Mouse (Mus musculus): ENCODE measurements at regions not wholly inside any gene's neighbourhood (a gene's known extent, or its start where the extent isn't known, plus 50 kb on each side); places are given as distances from the start of the nearest gene placed in this dataset.

- Histone ChIP-seq H3K9me3 (no peaks in the 10 kb centered on the region), H3K27me3 (no peaks in the 10 kb centered on the region), H3K9ac (no peak overlapping the region), H3K4me3 (no peak overlapping the region), H3K36me3 (no peaks in the 10 kb centered on the region), H3K4me1 (peaks cover 15% of the 10 kb centered on the region), H3K4me2 (no peak overlapping the region), H3K27ac (no peak overlapping the region)
- 86% methylated on average over 4 of the region's 4 CpGs for WGBS
- ATAC-seq (ENCODE audit: insufficient number of reproducible peaks, low FRiP score, low TSS enrichment, low read depth), result no peak
Observed at GRCm38 (mm10) chr17:88116321-88116720, 51.2 kb upstream of the Fbxo11 start.

DNA sequence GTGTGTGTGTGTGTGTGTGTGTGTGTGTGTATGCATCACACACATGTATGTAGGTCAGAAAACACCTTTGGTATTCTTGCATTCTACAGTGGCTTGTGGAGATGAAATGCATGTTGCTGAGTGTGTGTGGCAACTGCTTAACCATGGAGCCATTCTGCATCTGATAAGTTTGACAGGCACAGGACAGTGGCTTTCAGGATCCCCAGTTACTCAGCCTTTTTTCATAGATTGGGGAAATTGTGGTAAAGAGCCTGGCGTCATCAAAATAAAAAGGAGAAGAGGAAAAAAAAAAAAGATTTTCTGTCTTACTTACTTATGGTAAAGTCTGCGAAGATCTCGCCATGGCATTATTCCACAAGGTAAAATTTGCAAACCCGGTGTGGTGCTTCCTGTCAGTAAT is 53.6 kb upstream of the Fbxo11 start:
- ATAC-seq (ENCODE audit: insufficient number of reproducible peaks, low FRiP score, low TSS enrichment, low read depth), result no peak
- Histone ChIP-seq H3K9ac (no peak overlapping the region), H3K36me3 (no peaks in the 10 kb centered on the region), H3K27me3 (no peaks in the 10 kb centered on the region), H3K9me3 (no peaks in the 10 kb centered on the region), H3K27ac (no peak overlapping the region), H3K4me2 (no peak overlapping the region), H3K4me3 (no peak overlapping the region), H3K4me1 (peaks cover 3% of the 10 kb centered on the region; the same call in 1 of the 2 replicates)
- WGBS, result 91% methylated on average over 4 of the region's 4 CpGs

GRCm38 (mm10) chr17:88123711-88124110 is 58.6 kb upstream of the Fbxo11 start:
- no peak for ATAC-seq (ENCODE audit: insufficient number of reproducible peaks, low FRiP score, low TSS enrichment, low read depth)

GRCm38 (mm10) chr17:88127126-88127525 is 62.0 kb upstream of the Fbxo11 start:
- H3K9me3 ChIP-seq, result no peaks in the 10 kb centered on the region
- H3K9ac ChIP-seq, result no peak overlapping the region
- H3K4me1 ChIP-seq, result 0 out of 2 replicates have a peak, but pooled peaks cover 6% of the 10 kb centered on the region
- no peak for ATAC-seq (ENCODE audit: insufficient number of reproducible peaks, low FRiP score, low TSS enrichment, low read depth)
- no peak overlapping the region for H3K4me3 ChIP-seq
- no peaks in the 10 kb centered on the region for H3K27me3 ChIP-seq
- H3K36me3 ChIP-seq, result no peaks in the 10 kb centered on the region
- 66% methylated on average over 2 of the region's 2 CpGs for WGBS
- H3K27ac ChIP-seq, result no peak overlapping the region
- H3K4me2 ChIP-seq, result no peak overlapping the region

More at GRCm38 (mm10) chr17:88123711-88124110, 58.6 kb upstream of the Fbxo11 start:
- Histone ChIP-seq H3K9ac (no peak overlapping the region), H3K4me2 (no peak overlapping the region), H3K4me1 (0 out of 2 replicates have a peak, but pooled peaks cover 6% of the 10 kb centered on the region), H3K36me3 (no peaks in the 10 kb centered on the region), H3K27me3 (no peaks in the 10 kb centered on the region), H3K9me3 (no peaks in the 10 kb centered on the region), H3K4me3 (no peak overlapping the region), H3K27ac (no peak overlapping the region)
- 62% methylated on average over 3 of the region's 3 CpGs for WGBS

- Histone ChIP-seq H3K27ac (no peak overlapping the region), H3K4me1 (0 out of 2 replicates have a peak, but pooled peaks cover 6% of the 10 kb centered on the region), H3K4me2 (no peak overlapping the region), H3K9ac (no peak overlapping the region), H3K9me3 (no peaks in the 10 kb centered on the region), H3K4me3 (no peak overlapping the region), H3K27me3 (no peaks in the 10 kb centered on the region), H3K36me3 (no peaks in the 10 kb centered on the region)
- no peak for ATAC-seq (ENCODE audit: insufficient number of reproducible peaks, low FRiP score, low TSS enrichment, low read depth)
- WGBS, result 75% methylated on average over 4 of the region's 4 CpGs
Observed at GRCm38 (mm10) chr17:88131297-88131696, 66.2 kb upstream of the Fbxo11 start.

- Histone ChIP-seq H3K9me3 (no peaks in the 10 kb centered on the region), H3K4me1 (0 out of 2 replicates have a peak, but pooled peaks cover 4% of the 10 kb centered on the region), H3K4me3 (no peak overlapping the region), H3K27ac (no peak overlapping the region), H3K36me3 (no peaks in the 10 kb centered on the region), H3K27me3 (no peaks in the 10 kb centered on the region), H3K9ac (no peak overlapping the region), H3K4me2 (no peak overlapping the region)
- ATAC-seq (ENCODE audit: insufficient number of reproducible peaks, low FRiP score, low TSS enrichment, low read depth), result no peak
- 78% methylated on average over 5 of the region's 5 CpGs for WGBS
Observed at GRCm38 (mm10) chr17:88131980-88132379, 66.9 kb upstream of the Fbxo11 start.

DNA sequence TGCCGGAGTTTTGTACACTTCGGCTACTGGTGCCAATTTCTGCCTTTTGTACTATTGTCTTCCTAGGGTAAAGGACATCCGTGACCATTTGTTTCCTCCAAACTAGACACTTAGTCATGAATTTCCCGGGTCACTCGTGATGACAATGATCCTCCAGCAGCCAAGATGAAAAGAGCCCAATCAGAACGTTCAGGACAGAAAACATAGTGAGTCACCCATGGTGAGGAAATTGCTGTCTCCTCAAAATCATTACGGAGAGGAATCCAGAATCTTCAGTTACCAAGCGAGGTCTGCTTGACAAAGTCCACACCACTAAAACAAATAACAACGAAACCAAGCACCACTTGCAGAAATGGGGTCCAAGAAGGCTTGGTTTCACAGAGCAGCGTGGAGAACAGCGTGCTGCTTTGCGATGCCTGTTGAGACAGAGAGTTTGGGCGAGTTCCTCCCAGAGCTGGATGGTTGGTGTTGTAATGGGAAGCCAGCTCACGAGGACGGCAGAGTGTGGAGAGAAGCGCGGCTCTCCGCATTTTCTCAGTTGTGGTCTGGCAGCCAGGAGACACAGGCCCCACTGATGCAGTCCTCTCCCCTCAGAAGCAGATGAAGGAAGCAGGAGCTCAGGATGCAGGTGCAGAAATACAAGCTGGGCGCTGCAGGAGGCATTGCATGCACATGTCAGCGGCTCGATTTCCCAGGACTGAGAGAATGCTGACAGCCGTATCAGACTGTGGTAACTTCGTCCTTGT is 67.7 kb upstream of the Fbxo11 start:
- no peak for ATAC-seq (ENCODE audit: insufficient number of reproducible peaks, low FRiP score, low TSS enrichment, low read depth)
- Histone ChIP-seq H3K27me3 (no peaks in the 10 kb centered on the region), H3K4me2 (no peak overlapping the region), H3K4me3 (no peak overlapping the region), H3K9ac (no peak overlapping the region), H3K36me3 (no peaks in the 10 kb centered on the region), H3K4me1 (no peaks in the 10 kb centered on the region), H3K27ac (no peak overlapping the region), H3K9me3 (no peaks in the 10 kb centered on the region)
- 67% methylated on average over 23 of the region's 23 CpGs for WGBS

DNA sequence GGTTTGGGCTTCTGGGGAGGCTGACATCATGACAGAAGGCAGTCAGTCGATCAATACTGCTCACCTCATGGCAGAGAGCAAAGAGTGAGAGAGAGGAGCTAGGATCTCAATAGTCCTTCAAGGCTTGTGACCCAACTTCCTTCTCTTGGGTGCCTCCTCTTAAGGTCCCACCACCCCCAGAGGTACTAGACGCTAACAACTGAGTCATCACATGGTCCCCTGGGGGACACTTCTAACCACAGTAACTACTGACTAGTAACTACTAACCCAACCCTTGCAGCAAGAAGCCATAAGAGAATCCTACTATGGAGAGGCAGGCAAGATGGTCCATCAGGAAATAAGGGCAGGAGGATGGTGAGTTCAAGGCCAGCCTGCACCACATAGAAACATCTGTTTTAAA is 69.5 kb upstream of the Fbxo11 start:
- no peaks in the 10 kb centered on the region for H3K4me1 ChIP-seq
- H3K36me3 ChIP-seq, result no peaks in the 10 kb centered on the region
- H3K9ac ChIP-seq, result no peak overlapping the region
- H3K27me3 ChIP-seq, result no peaks in the 10 kb centered on the region
- no peak overlapping the region for H3K4me3 ChIP-seq
- ATAC-seq (ENCODE audit: insufficient number of reproducible peaks, low FRiP score, low TSS enrichment, low read depth), result no peak
- H3K4me2 ChIP-seq, result no peak overlapping the region
- no peak overlapping the region for H3K27ac ChIP-seq
- 92% methylated on average over 2 of the region's 2 CpGs for WGBS
- H3K9me3 ChIP-seq, result no peaks in the 10 kb centered on the region

GRCm38 (mm10) chr17:88141538-88141937 is 76.4 kb upstream of the Fbxo11 start:
- Histone ChIP-seq H3K27ac (peak overlapping the region; percentile 48; the same call in 1 of the 2 replicates), H3K4me1 (no peaks in the 10 kb centered on the region), H3K4me2 (peak overlapping the region; percentile 24; the same call in 1 of the 2 replicates), H3K4me3 (peak overlapping the region; percentile 11; the same call in 1 of the 2 replicates), H3K27me3 (no peaks in the 10 kb centered on the region), H3K36me3 (no peaks in the 10 kb centered on the region), H3K9me3 (no peaks in the 10 kb centered on the region), H3K9ac (no peak overlapping the region)
- ATAC-seq (ENCODE audit: insufficient number of reproducible peaks, low FRiP score, low TSS enrichment, low read depth), result no peak
- WGBS, result 23% methylated on average over 12 of the region's 12 CpGs

- no peaks in the 10 kb centered on the region for H3K27me3 ChIP-seq
- no peak overlapping the region for H3K27ac ChIP-seq
- ATAC-seq (ENCODE audit: insufficient number of reproducible peaks, low FRiP score, low TSS enrichment, low read depth), result no peak
- WGBS, result 35% methylated on average over 8 of the region's 8 CpGs
- H3K4me2 ChIP-seq, result peak overlapping the region; percentile 24; the same call in 1 of the 2 replicates
- peak overlapping the region; percentile 11; the same call in 1 of the 2 replicates for H3K4me3 ChIP-seq
- no peaks in the 10 kb centered on the region for H3K36me3 ChIP-seq
- H3K9me3 ChIP-seq, result no peaks in the 10 kb centered on the region
- H3K9ac ChIP-seq, result no peak overlapping the region
- no peaks in the 10 kb centered on the region for H3K4me1 ChIP-seq
Observed at GRCm38 (mm10) chr17:88142003-88142402, 76.9 kb upstream of the Fbxo11 start.

DNA sequence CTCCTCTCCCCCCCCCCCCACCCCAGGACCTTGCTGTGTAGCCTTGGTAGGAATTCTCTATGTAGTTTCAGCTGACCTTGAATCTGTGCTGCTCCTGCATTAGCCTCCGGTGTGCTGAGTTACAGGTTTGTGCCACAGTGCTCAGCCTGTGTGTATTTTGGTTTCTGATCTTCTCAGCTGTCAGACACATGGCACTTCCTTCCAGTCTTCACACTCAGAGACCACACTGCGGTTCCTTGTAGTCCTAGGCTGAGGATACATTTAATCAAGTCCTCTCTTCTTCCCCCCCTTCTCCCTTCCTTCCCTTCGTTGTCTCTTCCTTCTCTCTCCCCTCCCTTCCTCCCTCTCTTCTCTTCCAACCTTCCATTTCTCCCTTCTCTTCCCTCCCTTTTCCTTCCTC is 77.7 kb upstream of the Fbxo11 start:
- no peaks in the 10 kb centered on the region for H3K9me3 ChIP-seq
- no peak overlapping the region for H3K9ac ChIP-seq
- ATAC-seq (ENCODE audit: insufficient number of reproducible peaks, low FRiP score, low TSS enrichment, low read depth), result no peak
- 70% methylated on average over 3 of the region's 3 CpGs for WGBS
- no peak overlapping the region for H3K27ac ChIP-seq
- 0 out of 2 replicates have a peak, but pooled peaks cover 2% of the 10 kb centered on the region for H3K4me1 ChIP-seq
- H3K4me2 ChIP-seq, result no peak overlapping the region
- H3K36me3 ChIP-seq, result no peaks in the 10 kb centered on the region
- no peak overlapping the region for H3K4me3 ChIP-seq
- no peaks in the 10 kb centered on the region for H3K27me3 ChIP-seq

GRCm38 (mm10) chr17:88143378-88143943 is 78.4 kb upstream of the Fbxo11 start:
- Histone ChIP-seq H3K36me3 (no peaks in the 10 kb centered on the region), H3K27ac (peak overlapping the region; percentile 9; the same call in 1 of the 2 replicates), H3K27me3 (no peaks in the 10 kb centered on the region), H3K4me3 (no peak overlapping the region), H3K9ac (no peak overlapping the region), H3K4me1 (0 out of 2 replicates have a peak, but pooled peaks cover 2% of the 10 kb centered on the region), H3K9me3 (no peaks in the 10 kb centered on the region), H3K4me2 (no peak overlapping the region)
- no peak for ATAC-seq (ENCODE audit: insufficient number of reproducible peaks, low FRiP score, low TSS enrichment, low read depth)
- whole genome bisulfite sequencing, result 71% methylated on average over 3 of the region's 3 CpGs
